Mouse (Mus musculus) neural tube, embryonic 11.5 days (tissue): ENCODE data around the gene Ap2b1. TPM values are rescaled to one million over a fixed set of nuclear protein-coding genes. Genes with fewer than 3 reads are reported as not detected.
A peak's percentile ranks its signal among the peaks of the same experiment; 100 is the strongest.
"Not testable (repeated sequence)": the region's sequence is repeated elsewhere in the genome, so short reads cannot be mapped to it uniquely, and the experiment has no call there.

Experiments used
- ATAC-seq: fragments of 200-750 bp; cut with Nextera tagmentation; 2 replicates; pipeline ENCODE4 v1.8.0; 2017; ENCODE audit warnings: moderate number of reproducible peaks, mild to moderate bottlenecking, moderate TSS enrichment, moderate library complexity; ENCODE audit not compliant: insufficient read depth, low FRiP score, low TSS enrichment
- DNase-seq: peaks from one replicate; pipeline ENCODE4 v3.0.0-alpha.2; 2015; ENCODE audit warnings: low spot score
- H3K27ac ChIP-seq: fragments of 300-500 bp; sonication (generic); 2 replicates; pipeline ENCODE4 v1.5.1; 2014; ENCODE audit warnings: low read depth, mild to moderate bottlenecking, low read length
- H3K27me3 ChIP-seq: fragments of 300-500 bp; sonication (generic); 2 replicates; pipeline ENCODE4 v1.6.1; 2014; ENCODE audit warnings: mild to moderate bottlenecking, low read length, mixed read lengths; ENCODE audit not compliant: control insufficient read depth, insufficient read depth
- H3K36me3 ChIP-seq: fragments of 300-500 bp; sonication (generic); 2 replicates; pipeline ENCODE4 v1.6.1; 2014; ENCODE audit warnings: mild to moderate bottlenecking, low read length, moderate library complexity, mixed read lengths; ENCODE audit not compliant: control insufficient read depth, insufficient read depth
- H3K4me1 ChIP-seq: fragments of 300-500 bp; sonication (generic); 2 replicates; pipeline ENCODE4 v1.6.1; 2014; ENCODE audit warnings: low read length, mixed read lengths; ENCODE audit not compliant: control insufficient read depth, insufficient read depth
- H3K4me2 ChIP-seq: fragments of 300-500 bp; sonication (generic); 2 replicates; pipeline ENCODE4 v1.6.1; 2014; ENCODE audit warnings: low read depth, mild to moderate bottlenecking, moderate library complexity
- H3K4me3 ChIP-seq: fragments of 300-500 bp; sonication (generic); 2 replicates; pipeline ENCODE4 v1.5.1; 2014; ENCODE audit warnings: low read depth, low read length
- H3K9ac ChIP-seq: fragments of 300-500 bp; sonication (generic); 2 replicates; pipeline ENCODE4 v1.6.1; 2014; ENCODE audit warnings: mild to moderate bottlenecking, low read length
- H3K9me3 ChIP-seq: fragments of 300-500 bp; sonication (generic); 2 replicates; pipeline ENCODE4 v1.6.1; 2016; ENCODE audit warnings: low read length; ENCODE audit not compliant: control insufficient read depth
- WGBS: fragments of 180-500 bp; shearing (Covaris S2); extraction: QIAGEN DNeasy Blood & Tissue Kit; methylation state at CpG from one replicate; pipeline ENCODE4 v1.1.7; 2014; 5-methylcytosine and 5-hydroxymethylcytosine counted together
- polyA plus RNA-seq: library from polyadenylated mRNA; unstranded; fragments of >200 nt; fragmentation: Nextera tagmentation; extraction: Ambion mirVana; gene quantifications from 2 replicates; pipeline ENCODE4 v1.2.1, GENCODE M21; 2014

Ap2b1 gene
- polyA plus RNA-seq, 1 experiment from 2014 or later = 134 TPM

DNA sequence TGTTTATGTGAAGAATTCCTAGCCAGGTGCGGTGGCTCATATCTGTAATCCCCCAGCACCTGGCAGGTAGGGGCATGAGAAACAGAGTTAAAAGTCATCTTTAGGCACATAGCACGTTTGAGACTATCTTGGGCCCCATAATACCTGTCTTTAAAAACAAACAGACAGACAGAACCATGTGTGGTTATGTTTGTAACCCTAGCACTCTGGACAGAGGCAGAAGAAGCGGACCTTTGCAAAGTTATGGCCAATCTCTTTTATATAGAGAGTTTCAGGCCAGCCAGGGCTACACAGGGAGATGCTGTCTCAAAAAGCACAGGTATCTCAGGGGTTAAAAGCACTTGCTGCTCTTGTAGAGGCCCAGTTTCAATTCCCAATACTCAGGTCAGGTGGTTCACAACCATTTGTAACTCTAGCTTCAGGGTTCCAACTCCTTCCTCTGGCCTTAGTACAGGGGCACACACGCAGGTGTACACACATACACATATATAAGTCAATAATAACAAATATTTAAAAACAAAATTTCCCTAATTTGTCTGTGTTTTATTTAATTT lies 8.0 kb downstream of the Ap2b1 start:
- no peaks in the 10 kb centered on the region for H3K27me3 ChIP-seq
- H3K36me3 ChIP-seq = no peaks in the 10 kb centered on the region
- no peak for DNase-seq
- no peaks in the 10 kb centered on the region for H3K9me3 ChIP-seq
- ATAC-seq = no peak
- H3K4me2 ChIP-seq = no peak overlapping the region
- peaks cover 10% of the 10 kb centered on the region for H3K4me1 ChIP-seq
- 76% methylated on average over 4 of the region's 4 CpGs for WGBS
- no peak overlapping the region for H3K4me3 ChIP-seq
- H3K9ac ChIP-seq = no peak overlapping the region
- H3K27ac ChIP-seq = no peak overlapping the region

DNA sequence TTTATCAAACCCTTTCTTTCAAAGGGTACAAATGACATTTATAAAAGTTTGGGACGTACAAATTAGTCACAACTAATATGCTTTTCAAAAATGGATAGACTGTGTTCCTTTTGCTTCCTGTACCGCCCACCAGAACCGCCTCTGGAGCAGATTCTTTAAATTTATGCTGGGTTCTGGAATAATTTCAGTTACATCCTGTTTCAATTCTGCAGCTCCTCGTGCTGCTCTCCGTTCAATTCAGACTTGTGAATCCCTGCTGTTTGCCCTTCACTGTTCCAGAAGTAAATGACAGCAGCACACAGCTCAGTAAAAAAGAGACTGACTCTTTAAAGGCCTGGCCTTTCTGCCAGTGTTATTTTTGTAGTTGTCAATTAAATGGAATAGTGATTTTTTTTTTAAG lies 13.6 kb downstream of the Ap2b1 start:
- Histone ChIP-seq H3K27ac (no peak overlapping the region), H3K9ac (no peak overlapping the region), H3K9me3 (no peaks in the 10 kb centered on the region), H3K4me3 (no peak overlapping the region), H3K36me3 (peaks cover 3% of the 10 kb centered on the region), H3K4me2 (no peak overlapping the region), H3K4me1 (no peaks in the 10 kb centered on the region), H3K27me3 (no peaks in the 10 kb centered on the region)
- DNase-seq = no peak
- no peak for ATAC-seq
- 78% methylated on average over 5 of the region's 5 CpGs for WGBS

DNA sequence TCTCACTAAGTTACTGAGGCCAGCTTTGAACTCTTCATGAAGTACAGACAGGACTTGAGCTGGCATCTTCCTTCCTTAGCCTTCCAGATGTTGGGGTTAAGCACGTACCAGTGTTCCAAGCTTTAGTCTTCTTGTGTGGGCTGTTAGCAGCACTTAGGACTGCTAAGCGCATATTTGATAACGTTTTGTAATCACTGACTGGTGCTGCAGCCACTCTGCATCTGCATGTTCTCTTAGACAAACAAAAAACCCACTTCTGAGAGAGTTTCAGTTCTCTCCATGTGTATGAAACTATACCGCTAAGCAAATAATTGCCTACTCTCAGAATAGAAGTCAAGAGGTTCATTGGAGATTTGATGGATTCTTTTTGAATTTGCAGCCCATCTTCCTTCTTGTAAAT lies 20.2 kb downstream of the Ap2b1 start:
- H3K4me2 ChIP-seq = no peak overlapping the region
- no peaks in the 10 kb centered on the region for H3K9me3 ChIP-seq
- ATAC-seq = no peak
- H3K4me3 ChIP-seq = no peak overlapping the region
- peaks cover 6% of the 10 kb centered on the region for H3K36me3 ChIP-seq
- WGBS = 90% methylated on average over 4 of the region's 4 CpGs
- H3K9ac ChIP-seq = no peak overlapping the region
- no peak overlapping the region for H3K27ac ChIP-seq
- no peaks in the 10 kb centered on the region for H3K27me3 ChIP-seq
- no peaks in the 10 kb centered on the region for H3K4me1 ChIP-seq
- no peak for DNase-seq

DNA sequence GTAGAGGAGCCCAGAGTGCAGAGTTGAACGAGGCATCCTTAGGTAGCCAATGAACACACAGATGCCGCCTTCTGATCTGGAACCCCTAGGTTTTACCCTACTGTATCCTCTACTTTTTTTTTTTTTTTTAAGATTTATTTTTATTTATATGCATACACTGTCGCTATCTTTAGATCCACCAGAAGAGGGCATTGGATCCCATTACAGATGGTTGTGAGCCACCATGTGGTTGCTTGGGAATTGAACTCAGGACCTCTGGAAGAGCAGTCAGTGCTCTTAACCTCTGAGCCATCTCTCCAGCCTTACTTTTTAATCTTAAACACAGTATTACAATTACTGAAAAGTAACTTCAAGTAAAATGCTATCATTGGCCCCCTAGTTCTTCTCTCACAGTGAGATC lies 27.9 kb downstream of the Ap2b1 start:
- not testable (repeated sequence) for H3K4me1 ChIP-seq, H3K36me3 ChIP-seq, H3K9me3 ChIP-seq, H3K27me3 ChIP-seq, H3K4me2 ChIP-seq, H3K27ac ChIP-seq, ATAC-seq, DNase-seq, H3K4me3 ChIP-seq, H3K9ac ChIP-seq
- 93% methylated on average over 3 of the region's 3 CpGs for WGBS

DNA sequence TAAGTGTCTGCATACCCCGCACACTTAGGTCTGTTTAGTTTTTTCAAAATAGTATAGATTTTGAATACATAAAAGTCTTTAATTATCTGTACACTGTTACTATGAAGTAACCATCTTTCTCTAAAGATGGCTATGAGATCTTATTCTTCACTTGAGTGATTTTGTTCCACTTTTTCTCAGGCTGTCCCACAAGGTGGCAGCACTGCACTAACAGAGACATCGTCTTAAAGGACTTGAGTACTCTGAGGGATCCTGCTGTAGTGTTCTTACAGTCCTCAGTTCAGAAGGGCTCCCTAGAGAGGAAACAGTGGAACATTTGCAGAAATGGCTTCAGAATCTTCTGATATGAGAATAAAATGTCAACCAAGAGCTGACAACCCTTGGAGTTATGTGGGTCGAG lies 28.6 kb downstream of the Ap2b1 start:
- DNase-seq (peak; percentile 58), ATAC-seq (no peak)
- Histone ChIP-seq H3K27ac (no peak overlapping the region), H3K4me2 (no peak overlapping the region), H3K36me3 (peaks cover 10% of the 10 kb centered on the region; the same call in 1 of the 2 replicates), H3K9ac (no peak overlapping the region), H3K27me3 (no peaks in the 10 kb centered on the region), H3K9me3 (no peaks in the 10 kb centered on the region), H3K4me3 (no peak overlapping the region), H3K4me1 (no peaks in the 10 kb centered on the region)
- WGBS = 66% methylated on average over 3 of the region's 3 CpGs

DNA sequence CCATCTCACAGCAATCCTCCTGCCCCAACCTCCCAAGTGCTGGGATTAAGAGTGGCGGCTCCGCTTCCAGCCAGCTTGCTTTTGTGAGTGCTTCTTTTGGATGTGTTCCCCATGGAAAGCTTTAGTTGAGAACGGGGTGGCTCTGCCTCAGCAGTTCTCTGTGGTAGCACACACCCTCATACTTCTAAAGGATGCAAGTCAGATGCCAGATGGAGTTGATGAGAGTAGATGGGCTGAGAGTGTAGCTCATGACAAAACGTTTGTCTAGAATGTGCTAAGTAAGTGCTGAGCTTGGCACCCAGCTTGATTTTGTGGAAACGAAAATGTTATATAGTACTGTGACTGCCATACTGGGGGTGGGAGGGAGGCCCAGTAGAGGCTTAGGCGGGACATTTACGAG lies 37.0 kb downstream of the Ap2b1 start:
- ATAC-seq (no peak), DNase-seq (no peak)
- Histone ChIP-seq H3K4me3 (no peak overlapping the region), H3K27ac (no peak overlapping the region), H3K9me3 (no peaks in the 10 kb centered on the region), H3K4me1 (no peaks in the 10 kb centered on the region), H3K27me3 (no peaks in the 10 kb centered on the region), H3K4me2 (no peak overlapping the region), H3K36me3 (peaks cover 11% of the 10 kb centered on the region), H3K9ac (no peak overlapping the region)
- WGBS = 88% methylated on average over 7 of the region's 7 CpGs

DNA sequence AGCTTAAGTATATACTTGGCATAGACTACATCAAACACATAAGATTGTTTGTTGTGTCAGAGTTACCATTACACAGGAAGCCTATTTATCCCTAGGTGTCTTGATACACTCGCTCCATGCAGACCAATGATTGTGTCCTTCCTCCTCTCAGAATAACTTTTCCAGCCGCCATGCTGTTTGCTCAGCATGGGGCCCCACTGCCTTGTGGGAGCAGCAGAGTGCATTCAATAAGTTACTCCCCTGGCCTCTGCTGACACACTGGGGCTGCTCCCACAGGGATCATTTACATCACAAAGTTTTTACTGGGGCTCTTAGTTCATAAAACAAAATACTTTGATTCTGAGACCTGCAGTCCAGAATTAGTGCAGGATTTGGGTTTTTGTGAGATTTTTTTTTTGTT lies 40.9 kb downstream of the Ap2b1 start:
- H3K9me3 ChIP-seq = no peaks in the 10 kb centered on the region
- no peak overlapping the region for H3K4me3 ChIP-seq
- H3K27ac ChIP-seq = no peak overlapping the region
- no peaks in the 10 kb centered on the region for H3K4me1 ChIP-seq
- no peak for DNase-seq
- no peak overlapping the region for H3K4me2 ChIP-seq
- no peak overlapping the region for H3K9ac ChIP-seq
- H3K27me3 ChIP-seq = no peaks in the 10 kb centered on the region
- ATAC-seq = no peak
- H3K36me3 ChIP-seq = peaks cover 18% of the 10 kb centered on the region
- 32% methylated on average over 2 of the region's 2 CpGs for WGBS

DNA sequence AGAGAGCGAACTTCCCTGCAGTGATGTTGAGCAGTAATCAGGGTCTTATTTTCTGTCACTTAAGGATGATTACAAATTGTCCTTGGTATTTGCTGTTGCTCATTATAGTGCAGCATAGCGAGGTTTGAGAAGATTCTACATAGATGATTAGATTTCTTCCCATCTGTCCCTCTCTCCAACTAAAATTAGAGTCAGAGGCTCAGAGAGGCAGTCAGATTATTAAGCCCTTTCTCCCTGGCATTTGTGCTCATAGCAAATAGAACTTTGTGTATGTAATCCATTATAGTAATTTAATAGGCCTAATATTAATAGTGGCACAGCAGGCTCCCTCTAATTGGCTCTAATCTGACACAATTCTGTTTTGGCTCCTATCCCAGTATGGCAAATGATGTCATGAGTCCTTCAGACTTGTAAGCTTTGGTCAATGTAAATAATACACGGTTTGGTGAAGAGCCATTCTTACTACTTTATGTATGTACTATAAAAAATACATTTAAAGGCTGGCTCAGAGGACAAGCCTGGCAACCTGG lies 43.0 kb downstream of the Ap2b1 start:
- WGBS = 87% methylated on average over 3 of the region's 3 CpGs
- ATAC-seq = no peak
- H3K36me3 ChIP-seq = peaks cover 13% of the 10 kb centered on the region

DNA sequence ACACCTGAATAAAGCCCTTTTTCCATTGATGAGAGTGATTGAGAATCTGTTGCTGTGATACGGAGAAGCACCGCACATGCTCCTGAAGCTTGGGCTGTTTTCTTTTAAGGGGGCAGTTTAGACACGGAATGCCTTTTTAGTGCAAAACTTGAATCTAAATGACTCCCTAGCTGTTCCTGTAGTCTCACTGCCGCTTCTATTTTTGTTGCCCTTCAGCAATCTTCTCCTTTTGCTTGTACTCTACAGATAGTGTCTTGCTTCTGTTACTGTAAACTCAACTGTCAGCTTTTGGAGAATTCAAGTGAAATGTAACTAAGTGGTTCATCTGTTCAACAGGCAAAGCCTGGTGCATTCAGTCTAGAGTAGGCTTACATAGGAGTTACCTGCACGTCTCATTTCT lies 56.6 kb downstream of the Ap2b1 start:
- DNase-seq = no peak
- no peak overlapping the region for H3K4me3 ChIP-seq
- no peaks in the 10 kb centered on the region for H3K4me1 ChIP-seq
- 90% methylated on average over 5 of the region's 5 CpGs for WGBS
- H3K36me3 ChIP-seq = peaks cover 3% of the 10 kb centered on the region
- no peak overlapping the region for H3K9ac ChIP-seq
- H3K27ac ChIP-seq = no peak overlapping the region
- H3K27me3 ChIP-seq = no peaks in the 10 kb centered on the region
- no peaks in the 10 kb centered on the region for H3K9me3 ChIP-seq
- ATAC-seq = no peak
- H3K4me2 ChIP-seq = no peak overlapping the region

More for the DNA sequence above, 43.0 kb downstream of the Ap2b1 start:
- Histone ChIP-seq H3K27ac (no peak overlapping the region), H3K4me1 (no peaks in the 10 kb centered on the region), H3K27me3 (no peaks in the 10 kb centered on the region), H3K4me3 (no peak overlapping the region), H3K4me2 (no peak overlapping the region), H3K9me3 (no peaks in the 10 kb centered on the region), H3K9ac (no peak overlapping the region)
- no peak for DNase-seq
